In genomic region chr19:45614375-45614774, GRCm38 (mm10) we compare ENCODE assay signal across 13 mouse cellular contexts. TPM values are rescaled to one million over a fixed set of nuclear protein-coding genes. Genes with fewer than 3 reads are reported as not detected.
DNase-seq lines count a peak whose midpoint lies in the region; ATAC-seq lines count a peak whose summit lies in the region.
"Had no signal": no experiment of that assay in that cellular context is flagged by ENCODE, and none has a peak within 500 bp of the region (broad histone marks: within the 10 kb centered on the region; RNA-seq: fewer than 3 reads in every experiment).

No protein-coding gene starts in this region.

- no peak for ATAC-seq in cerebellum, adult (ENCODE audit: insufficient number of reproducible peaks, low FRiP score, low TSS enrichment)

- DNase-seq in cerebellum, adult 18-20 months, result peak; percentile 37 to 49
- peak; percentile 62 to 73 for DNase-seq in kidney, postnatal 4 days
- no peak for DNase-seq in kidney, adult 18-20 months
- DNase-seq in right cerebral cortex, postnatal 10 days (ENCODE audit: low spot score in 2 of 2), result peak; percentile 51 to 67
- no peak for DNase-seq in right cerebral cortex, postnatal 25 days
- peak; percentile 57 to 64 for DNase-seq in cerebellum, postnatal 14 days
- DNase-seq in heart, postnatal 14 days, result no peak
- DNase-seq: adrenal gland, adult 2 months; gastrocnemius, postnatal 25 days; kidney, adult 11 months; lung, adult 18-20 months; thymus, adult 2 months had no signal

- intact Hi-C loops in heart, postnatal 14 days (cut with DNase I), result no loop called here

RNA-seq across cellular contexts. Expression of gene Fbxw4, which starts 45.7 kb away (rescaled TPM):
- 10 to 100 TPM; 24.3 to 24.8 TPM for total RNA-seq in heart, postnatal 14 days (2021)

RNA-seq across cellular contexts. Expression of gene Gm17018, which starts 54.0 kb away (rescaled TPM):
- total RNA-seq in heart, postnatal 14 days (2021), result 10 to 100 TPM; 17.1 to 20.0 TPM

RNA-seq across cellular contexts. Expression of gene Poll, which starts 54.0 kb away (rescaled TPM):
- total RNA-seq in heart, postnatal 14 days (2021), result 1 to 10 TPM; 8.6 to 8.7 TPM

Comparison
In these comparisons a context has a peak if more than half of its experiments do, and no peak if none do; other contexts are left out.
1. DNase-seq: peak in cerebellum, adult 18-20 months (2 of 2), kidney, postnatal 4 days (2 of 2), right cerebral cortex, postnatal 10 days (2 of 2) and cerebellum, postnatal 14 days (2 of 2); none in kidney, adult 18-20 months (single experiment), right cerebral cortex, postnatal 25 days (single experiment) and heart, postnatal 14 days (0 of 2).